Mouse (Mus musculus): ENCODE results near the gene Nsd2. TPM values are rescaled to one million over a fixed set of nuclear protein-coding genes. Genes with fewer than 3 reads are reported as not detected.

Nsd2 gene
- polyA plus RNA-seq (2014; fragmentation: Nextera tagmentation; extraction: Ambion mirVana): 48.6 and 62.5 TPM in 2 replicates

DNA sequence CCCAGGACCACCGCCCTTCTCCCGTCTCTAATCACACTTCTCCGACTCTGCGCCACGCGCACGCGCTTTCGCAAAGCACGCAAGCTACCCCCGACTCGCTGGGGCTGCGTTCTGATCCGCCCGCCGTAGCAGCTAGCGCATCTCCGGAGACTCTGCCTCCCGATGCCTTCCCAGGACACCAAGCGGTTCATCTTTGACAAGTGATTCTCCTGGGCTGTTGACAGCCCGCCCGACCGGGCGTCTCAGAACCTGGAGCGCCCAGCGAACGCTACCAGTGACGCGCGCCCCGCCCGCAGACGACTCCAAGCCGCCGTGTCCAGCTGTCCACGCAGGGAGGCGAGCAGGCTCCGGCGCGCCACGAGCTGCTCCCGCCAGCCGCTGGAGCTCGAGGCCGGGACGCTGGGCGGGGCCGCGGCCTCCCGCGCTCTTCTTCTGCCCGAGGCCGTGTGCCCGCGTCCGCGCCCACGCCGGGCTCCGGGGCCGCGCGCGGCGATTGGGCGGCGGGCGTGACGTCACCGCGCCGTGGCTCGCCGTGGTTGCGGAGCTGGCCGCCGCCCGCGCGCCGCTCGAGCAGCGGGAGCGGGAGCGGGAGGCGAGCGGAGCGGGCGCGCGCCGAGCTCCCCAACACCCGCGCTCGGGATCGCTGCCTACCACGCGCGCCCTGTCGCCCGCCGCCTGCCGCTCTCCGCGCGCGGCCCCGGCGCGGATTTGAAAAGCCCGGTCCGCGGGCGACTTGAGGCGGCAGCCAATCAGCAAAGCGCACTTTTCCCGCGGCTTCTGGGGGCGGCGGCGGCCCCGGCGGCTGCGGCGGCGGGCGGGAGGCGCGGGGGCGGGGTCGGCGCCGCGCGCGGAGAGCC is at the start of gene Nsd2:
TSS of gene Nsd2 (plus strand) at position 850 of the 857 bp plus-strand sequence.
- WGBS: under 1% methylated on average over 87 of the region's 136 CpGs
- H3K4me3 ChIP-seq (ENCODE audit: low read depth, low read length): peak within 1 kb of the TSS; percentile 98
- ATAC-seq (replicated peaks; ENCODE audit: low FRiP score): peak; percentile 83
- no peaks in the 10 kb centered on the region for H3K9me3 ChIP-seq (ENCODE audit: control insufficient read depth, low read length)
- peak within 1 kb of the TSS; percentile 98 for H3K9ac ChIP-seq (ENCODE audit: low read depth, low read length)
- H3K27ac ChIP-seq (ENCODE audit: low read depth, low read length): peak within 1 kb of the TSS; percentile 97
- H3K36me3 ChIP-seq (ENCODE audit: control insufficient read depth, insufficient read depth, low read length): no peaks in the 10 kb centered on the region
- H3K27me3 ChIP-seq (replicated peaks; ENCODE audit: control insufficient read depth, insufficient read depth, low read length): no peaks in the 10 kb centered on the region
- peaks cover 36% of the 10 kb centered on the region for H3K4me1 ChIP-seq (replicated peaks; ENCODE audit: control insufficient read depth, insufficient read depth, low read length)
- H3K4me2 ChIP-seq: peak within 1 kb of the TSS; percentile 90
- DNase-seq (ENCODE audit: low spot score): peak; percentile 79

DNA sequence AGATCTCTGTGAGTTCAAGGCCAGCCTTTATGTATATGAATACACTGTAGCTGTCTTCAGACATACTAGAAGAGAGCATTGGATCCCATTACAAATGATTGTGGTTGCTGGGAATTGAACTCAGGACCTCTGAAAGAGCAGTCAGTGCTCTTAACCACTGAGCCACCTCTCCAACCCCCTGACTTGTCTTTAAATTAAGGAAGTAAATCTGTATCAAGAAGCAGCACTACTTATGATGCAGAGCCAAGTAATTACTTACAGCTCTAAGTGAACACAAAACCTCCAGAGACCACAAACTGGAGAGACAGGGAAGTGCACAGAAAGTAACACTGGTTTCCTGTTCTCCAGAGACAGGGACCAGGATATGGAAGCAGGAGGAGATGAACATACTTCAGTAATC is 43.3 kb upstream of the Nsd2 start:
- no peak for ATAC-seq (replicated peaks; ENCODE audit: low FRiP score)
- no peak overlapping the region for H3K4me3 ChIP-seq (ENCODE audit: low read depth, low read length)

DNA sequence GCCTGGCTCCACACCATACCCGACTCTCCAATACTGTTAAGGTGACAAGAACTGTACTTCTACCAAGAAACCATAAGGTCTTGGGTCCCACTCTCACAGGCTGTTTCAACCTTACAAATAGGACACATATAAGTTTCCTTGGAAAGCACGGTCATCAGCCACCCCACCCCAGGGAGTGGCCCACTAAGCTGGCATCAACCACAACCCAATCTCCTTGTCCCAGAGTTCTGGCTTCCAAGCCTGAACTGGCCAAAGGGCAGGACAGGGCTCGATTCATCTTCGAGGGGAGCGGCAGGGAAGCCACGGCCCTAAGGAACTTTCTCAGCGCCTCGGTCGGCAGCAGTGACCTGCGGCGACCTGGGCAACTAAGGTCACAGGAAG is 38.6 kb upstream of the Nsd2 start:
- Histone ChIP-seq H3K4me2 (peak overlapping the region; percentile 94), H3K36me3 (ENCODE audit: control insufficient read depth, insufficient read depth, low read length) (peaks cover 8% of the 10 kb centered on the region), H3K4me3 (ENCODE audit: low read depth, low read length) (peak overlapping the region; percentile 94), H3K4me1 (replicated peaks; ENCODE audit: control insufficient read depth, insufficient read depth, low read length) (peaks cover 20% of the 10 kb centered on the region), H3K27ac (ENCODE audit: low read depth, low read length) (peak overlapping the region; percentile 55; the same call in 1 of the 2 replicates), H3K9ac (ENCODE audit: low read depth, low read length) (peak overlapping the region; percentile 89), H3K9me3 (ENCODE audit: control insufficient read depth, low read length) (no peaks in the 10 kb centered on the region), H3K27me3 (replicated peaks; ENCODE audit: control insufficient read depth, insufficient read depth, low read length) (no peaks in the 10 kb centered on the region)
- 4% methylated on average over 11 of the region's 11 CpGs for WGBS
- ATAC-seq (replicated peaks; ENCODE audit: low FRiP score) (peak; percentile 25; the same call in 1 of the 2 replicates), DNase-seq (ENCODE audit: low spot score) (no peak)

More for the DNA sequence above, 43.3 kb upstream of the Nsd2 start:
- H3K9me3 ChIP-seq (ENCODE audit: control insufficient read depth, low read length): no peaks in the 10 kb centered on the region
- H3K4me2 ChIP-seq: no peak overlapping the region
- no peak overlapping the region for H3K9ac ChIP-seq (ENCODE audit: low read depth, low read length)
- no peak overlapping the region for H3K27ac ChIP-seq (ENCODE audit: low read depth, low read length)
- H3K36me3 ChIP-seq (ENCODE audit: control insufficient read depth, insufficient read depth, low read length): peaks cover 8% of the 10 kb centered on the region
- DNase-seq (ENCODE audit: low spot score): no peak
- no peaks in the 10 kb centered on the region for H3K27me3 ChIP-seq (replicated peaks; ENCODE audit: control insufficient read depth, insufficient read depth, low read length)
- H3K4me1 ChIP-seq (replicated peaks; ENCODE audit: control insufficient read depth, insufficient read depth, low read length): peaks cover 15% of the 10 kb centered on the region

DNA sequence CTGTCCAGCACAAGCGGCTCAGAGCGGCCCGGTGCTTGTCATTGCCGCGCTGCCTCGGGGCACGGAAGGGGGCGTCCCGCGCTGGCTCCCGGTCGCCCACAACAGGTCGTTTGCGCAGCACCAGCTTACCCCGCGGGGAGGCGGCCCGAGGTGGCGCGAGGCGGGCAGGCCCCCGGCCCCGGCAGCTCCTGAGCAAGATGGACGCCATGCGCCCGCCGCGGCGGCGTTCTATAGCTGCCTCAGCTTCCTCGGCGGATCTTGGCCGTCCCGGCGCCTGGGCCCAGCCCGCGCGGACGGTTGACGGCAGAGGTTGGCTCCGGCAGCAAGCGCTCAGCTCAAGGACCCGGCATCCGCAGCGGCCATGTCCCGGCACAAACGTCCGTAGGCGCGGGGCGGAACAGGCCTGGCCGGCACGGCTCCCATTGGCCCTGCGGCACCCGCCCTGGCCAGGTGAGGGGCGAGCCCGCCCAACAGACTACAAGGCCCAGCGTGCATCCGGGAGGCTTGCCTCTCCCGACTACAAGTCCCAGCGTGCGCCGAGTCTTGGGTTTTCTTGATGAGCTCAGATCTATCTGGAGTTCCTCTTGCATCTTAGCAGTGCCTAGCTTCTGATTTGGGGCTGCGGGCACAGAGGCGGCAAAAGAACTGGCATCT is 38.1 kb upstream of the Nsd2 start, which contains the start of gene Letm1:
TSS of gene Letm1 (minus strand) at position 473 of the 654 bp plus-strand sequence.
- Histone ChIP-seq H3K4me1 (replicated peaks; ENCODE audit: control insufficient read depth, insufficient read depth, low read length) (peaks cover 20% of the 10 kb centered on the region), H3K27ac (ENCODE audit: low read depth, low read length) (peak within 1 kb of the TSS; percentile 55; the same call in 1 of the 2 replicates), H3K27me3 (replicated peaks; ENCODE audit: control insufficient read depth, insufficient read depth, low read length) (no peaks in the 10 kb centered on the region), H3K4me3 (ENCODE audit: low read depth, low read length) (peak within 1 kb of the TSS; percentile 94), H3K9ac (ENCODE audit: low read depth, low read length) (peak within 1 kb of the TSS; percentile 89), H3K9me3 (ENCODE audit: control insufficient read depth, low read length) (no peaks in the 10 kb centered on the region), H3K4me2 (peak within 1 kb of the TSS; percentile 94), H3K36me3 (ENCODE audit: control insufficient read depth, insufficient read depth, low read length) (peaks cover 2% of the 10 kb centered on the region; the same call in 1 of the 2 replicates)
- peak; percentile 88 for DNase-seq (ENCODE audit: low spot score)
- WGBS: under 1% methylated on average over 60 of the region's 65 CpGs
- peak; percentile 100 for ATAC-seq (replicated peaks; ENCODE audit: low FRiP score)

DNA sequence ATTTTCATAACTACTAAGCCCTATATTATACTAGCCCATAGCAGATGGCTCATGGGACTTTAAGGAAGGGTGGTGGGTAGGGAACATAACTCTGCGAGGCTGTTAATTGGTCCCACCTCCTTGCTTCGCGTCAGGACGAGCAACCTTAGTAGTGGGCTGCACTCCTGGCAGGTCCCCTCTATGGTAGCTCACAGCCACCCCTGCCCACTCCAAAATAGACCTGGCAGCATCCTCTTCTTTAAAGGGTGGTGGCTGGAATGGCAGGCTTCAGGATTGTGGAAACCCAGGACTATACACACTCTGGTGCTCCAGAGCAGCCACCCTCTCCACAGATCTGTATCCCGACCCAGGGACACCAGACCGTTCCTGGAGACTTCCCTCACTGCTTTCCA is 37.5 kb upstream of the Nsd2 start:
- ATAC-seq (replicated peaks; ENCODE audit: low FRiP score): no peak; the same call in 1 of the 2 replicates
- no peaks in the 10 kb centered on the region for H3K36me3 ChIP-seq (ENCODE audit: control insufficient read depth, insufficient read depth, low read length)
- no peak overlapping the region for H3K27ac ChIP-seq (ENCODE audit: low read depth, low read length)
- 9% methylated on average over 6 of the region's 6 CpGs for WGBS
- peak overlapping the region; percentile 94 for H3K4me3 ChIP-seq (ENCODE audit: low read depth, low read length)
- peaks cover 20% of the 10 kb centered on the region for H3K4me1 ChIP-seq (replicated peaks; ENCODE audit: control insufficient read depth, insufficient read depth, low read length)
- no peaks in the 10 kb centered on the region for H3K9me3 ChIP-seq (ENCODE audit: control insufficient read depth, low read length)
- peak overlapping the region; percentile 94 for H3K4me2 ChIP-seq
- peak overlapping the region; percentile 55 for H3K9ac ChIP-seq (ENCODE audit: low read depth, low read length)
- DNase-seq (ENCODE audit: low spot score): no peak
- H3K27me3 ChIP-seq (replicated peaks; ENCODE audit: control insufficient read depth, insufficient read depth, low read length): no peaks in the 10 kb centered on the region

DNA sequence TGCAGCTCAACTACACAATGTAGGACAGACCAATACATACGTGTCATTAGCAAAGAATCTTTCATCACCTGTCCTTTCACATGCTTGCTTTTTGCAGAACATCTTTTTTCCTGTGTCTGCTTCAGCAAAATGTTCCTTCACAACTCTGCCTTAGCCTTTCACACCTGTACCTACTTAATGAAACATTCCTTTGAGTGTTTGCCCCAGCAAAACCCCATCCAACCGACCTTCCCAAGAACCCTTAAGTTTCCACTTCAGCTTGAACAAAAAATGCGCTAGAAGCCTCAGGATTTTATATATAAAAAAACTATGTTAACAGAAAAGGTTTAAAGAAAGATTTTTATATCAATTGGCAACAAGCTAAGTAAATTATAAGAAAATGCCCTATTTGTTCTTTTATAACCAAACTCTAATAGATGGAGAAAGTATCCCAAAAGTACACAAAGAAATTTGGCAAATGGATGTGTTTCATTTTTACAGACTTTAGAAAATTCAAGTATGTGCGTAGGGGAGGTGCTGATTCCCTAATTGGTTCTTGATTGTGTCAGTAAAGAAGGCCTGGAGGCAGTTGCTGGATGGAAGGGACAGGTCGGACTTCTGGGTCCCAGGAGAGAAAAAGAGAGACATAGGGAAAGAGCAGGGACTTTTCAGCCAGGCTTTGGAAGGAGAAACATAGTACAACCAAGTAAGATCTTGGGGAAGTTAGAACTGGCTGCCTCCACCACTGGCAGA is 28.4 kb upstream of the Nsd2 start:
- ATAC-seq (replicated peaks; ENCODE audit: low FRiP score) (no peak), DNase-seq (ENCODE audit: low spot score) (no peak)
- H3K27ac ChIP-seq (ENCODE audit: low read depth, low read length): no peak overlapping the region
- no peaks in the 10 kb centered on the region for H3K27me3 ChIP-seq (replicated peaks; ENCODE audit: control insufficient read depth, insufficient read depth, low read length)
- H3K36me3 ChIP-seq (ENCODE audit: control insufficient read depth, insufficient read depth, low read length): no peaks in the 10 kb centered on the region
- H3K4me2 ChIP-seq: no peak overlapping the region
- no peaks in the 10 kb centered on the region for H3K4me1 ChIP-seq (replicated peaks; ENCODE audit: control insufficient read depth, insufficient read depth, low read length)
- no peak overlapping the region for H3K4me3 ChIP-seq (ENCODE audit: low read depth, low read length)
- 72% methylated on average over 5 of the region's 5 CpGs for WGBS
- H3K9me3 ChIP-seq (ENCODE audit: control insufficient read depth, low read length): no peaks in the 10 kb centered on the region
- no peak overlapping the region for H3K9ac ChIP-seq (ENCODE audit: low read depth, low read length)

DNA sequence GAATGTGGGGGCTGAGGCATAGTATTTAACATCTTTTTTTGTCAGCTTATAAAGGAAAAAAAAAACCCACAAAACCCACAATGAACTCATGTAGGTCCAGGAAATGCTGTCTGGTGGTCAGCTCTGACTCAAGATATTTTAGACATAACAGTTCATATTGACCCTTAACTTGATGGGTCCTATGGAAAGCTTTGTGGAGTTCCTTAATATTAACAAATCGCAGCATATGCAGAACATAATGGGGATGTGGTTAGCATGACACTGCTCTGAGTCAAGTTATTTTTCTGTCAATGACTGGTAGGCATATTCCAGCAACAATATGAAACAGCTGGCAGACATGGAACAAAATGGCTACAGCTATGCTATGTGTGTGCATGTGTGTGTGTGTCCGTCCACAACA is 17.2 kb upstream of the Nsd2 start:
- no peak overlapping the region for H3K4me2 ChIP-seq
- WGBS: 69% methylated on average over 2 of the region's 2 CpGs
- ATAC-seq (replicated peaks; ENCODE audit: low FRiP score) (no peak), DNase-seq (ENCODE audit: low spot score) (no peak)
- no peak overlapping the region for H3K4me3 ChIP-seq (ENCODE audit: low read depth, low read length)
- no peaks in the 10 kb centered on the region for H3K4me1 ChIP-seq (replicated peaks; ENCODE audit: control insufficient read depth, insufficient read depth, low read length)
- H3K36me3 ChIP-seq (ENCODE audit: control insufficient read depth, insufficient read depth, low read length): no peaks in the 10 kb centered on the region
- no peak overlapping the region for H3K9ac ChIP-seq (ENCODE audit: low read depth, low read length)
- H3K27me3 ChIP-seq (replicated peaks; ENCODE audit: control insufficient read depth, insufficient read depth, low read length): no peaks in the 10 kb centered on the region; the same call in 1 of the 2 replicates
- H3K27ac ChIP-seq (ENCODE audit: low read depth, low read length): no peak overlapping the region
- H3K9me3 ChIP-seq (ENCODE audit: control insufficient read depth, low read length): 0 out of 2 replicates have a peak, but pooled peaks cover 5% of the 10 kb centered on the region

DNA sequence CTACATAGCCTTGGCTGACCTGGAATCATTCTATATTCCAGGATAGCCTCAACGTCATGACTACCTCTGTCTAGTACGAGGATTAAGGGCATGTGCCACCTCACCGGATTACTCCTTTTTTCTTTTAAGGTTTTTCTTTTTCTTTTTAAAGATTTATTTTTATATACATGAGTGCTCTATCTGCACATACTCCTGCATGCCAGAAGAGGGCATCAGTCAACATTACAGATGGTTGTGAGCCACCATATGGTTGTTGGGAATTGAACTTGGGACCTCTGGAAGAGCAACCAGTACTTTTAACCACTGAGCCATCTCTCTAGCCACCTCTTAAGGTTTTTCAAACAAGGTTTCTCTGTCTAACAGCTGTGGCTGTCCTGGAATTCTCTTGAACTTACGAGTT is 9.0 kb upstream of the Nsd2 start:
- ATAC-seq (replicated peaks; ENCODE audit: low FRiP score): no peak
- Histone ChIP-seq H3K9ac (ENCODE audit: low read depth, low read length) (no peak overlapping the region), H3K4me2 (no peak overlapping the region), H3K9me3 (ENCODE audit: control insufficient read depth, low read length) (no peaks in the 10 kb centered on the region), H3K27ac (ENCODE audit: low read depth, low read length) (no peak overlapping the region), H3K27me3 (replicated peaks; ENCODE audit: control insufficient read depth, insufficient read depth, low read length) (no peaks in the 10 kb centered on the region), H3K4me3 (ENCODE audit: low read depth, low read length) (no peak overlapping the region), H3K4me1 (replicated peaks; ENCODE audit: control insufficient read depth, insufficient read depth, low read length) (peaks cover 6% of the 10 kb centered on the region; the same call in 1 of the 2 replicates), H3K36me3 (ENCODE audit: control insufficient read depth, insufficient read depth, low read length) (no peaks in the 10 kb centered on the region)
- peak; percentile 19 for DNase-seq (ENCODE audit: low spot score)
- 79% methylated on average over 4 of the region's 4 CpGs for WGBS
